Mouse (Mus musculus) bone marrow, adult 2 months (tissue): ENCODE measurements around the gene 1700017B05Rik. TPM values are rescaled to one million over a fixed set of nuclear protein-coding genes. Genes with fewer than 3 reads are reported as not detected.
"Not testable (repeated sequence)": the region's sequence is repeated elsewhere in the genome, so short reads cannot be mapped to it uniquely, and the experiment has no call there.

Experiments used
- H3K27ac ChIP-seq: fragments of 200-500 bp; 2 replicates; pipeline ENCODE4 v1.5.1; 2012; ENCODE audit warnings: low read depth, mild to moderate bottlenecking, control low read depth, inconsistent platforms, low read length; ENCODE audit not compliant: control insufficient read depth, poor library complexity, insufficient read depth
- H3K4me1 ChIP-seq: fragments of 200-500 bp; 2 replicates; pipeline ENCODE4 v1.6.1; 2011; ENCODE audit warnings: low read length; ENCODE audit not compliant: control insufficient read depth, insufficient read depth
- H3K4me3 ChIP-seq: fragments of 200-500 bp; replicated peaks from 2 replicates; pipeline ENCODE3; 2011; ENCODE audit warnings: mild to moderate bottlenecking, low read depth, low read length, control low read depth; ENCODE audit not compliant: control insufficient read depth
- CTCF ChIP-seq: fragments of 200-500 bp; IDR thresholded peaks from 2 replicates; pipeline ENCODE4 v1.5.1; 2011; ENCODE audit warnings: low read length, control low read depth; ENCODE audit not compliant: control insufficient read depth, insufficient read depth
- POLR2A ChIP-seq: fragments of 200-500 bp; IDR thresholded peaks from 2 replicates; pipeline ENCODE4 v1.6.1; 2011; ENCODE audit warnings: low read depth, mild to moderate bottlenecking, control low read depth, low read length, borderline replicate concordance; ENCODE audit not compliant: control insufficient read depth
- WGBS: fragments of 180-500 bp; shearing (Covaris S2); methylation state at CpG from one replicate; pipeline ENCODE4 v1.1.7; 2018; 5-methylcytosine and 5-hydroxymethylcytosine counted together
- polyA plus RNA-seq: library from polyadenylated mRNA; stranded (reverse); fragments of >200 nt; gene quantifications from 2 replicates; pipeline ENCODE4 v1.2.4, GENCODE M21; 2011; ENCODE audit warnings: low replicate concordance; ENCODE audit not compliant: missing spikeins, insufficient read depth, insufficient read length

1700017B05Rik gene
- polyA plus RNA-seq, 1 experiment = 34.4 TPM

DNA sequence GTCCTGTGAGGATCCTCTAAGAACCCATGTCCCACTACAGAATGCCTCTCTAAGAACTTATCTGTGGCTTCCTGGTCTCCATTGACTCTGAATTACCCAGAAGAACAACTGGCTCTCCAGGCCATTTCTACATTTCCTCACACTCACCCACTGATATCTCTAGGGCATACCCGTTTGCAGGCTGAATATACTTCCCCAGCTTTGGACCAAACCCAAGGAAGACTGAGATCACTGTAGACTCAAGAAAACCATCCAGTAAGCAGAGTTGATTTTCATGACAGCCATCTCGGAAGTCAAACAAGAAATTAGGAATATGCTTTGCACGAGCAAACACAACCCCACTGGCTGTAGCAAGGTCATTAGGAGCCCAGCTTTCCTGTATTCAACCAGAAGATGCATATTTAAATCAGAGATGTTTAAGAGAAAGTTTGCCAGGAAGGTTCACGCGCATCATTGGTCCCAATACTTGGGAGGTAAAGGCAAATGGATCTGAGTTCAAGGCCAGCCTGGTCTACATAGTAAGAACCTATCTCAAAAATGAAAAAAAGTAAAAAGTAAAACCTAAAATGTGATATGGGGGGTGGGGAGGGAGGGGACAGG, 30.0 kb downstream of the 1700017B05Rik start:
- Histone ChIP-seq H3K4me3 (no peak overlapping the region), H3K27ac (no peak overlapping the region), H3K4me1 (peaks cover 3% of the 10 kb centered on the region; the same call in 1 of the 2 replicates)
- 75% methylated on average over 5 of the region's 5 CpGs for WGBS
- TF ChIP-seq POLR2A (no peak), CTCF (no peak)

DNA sequence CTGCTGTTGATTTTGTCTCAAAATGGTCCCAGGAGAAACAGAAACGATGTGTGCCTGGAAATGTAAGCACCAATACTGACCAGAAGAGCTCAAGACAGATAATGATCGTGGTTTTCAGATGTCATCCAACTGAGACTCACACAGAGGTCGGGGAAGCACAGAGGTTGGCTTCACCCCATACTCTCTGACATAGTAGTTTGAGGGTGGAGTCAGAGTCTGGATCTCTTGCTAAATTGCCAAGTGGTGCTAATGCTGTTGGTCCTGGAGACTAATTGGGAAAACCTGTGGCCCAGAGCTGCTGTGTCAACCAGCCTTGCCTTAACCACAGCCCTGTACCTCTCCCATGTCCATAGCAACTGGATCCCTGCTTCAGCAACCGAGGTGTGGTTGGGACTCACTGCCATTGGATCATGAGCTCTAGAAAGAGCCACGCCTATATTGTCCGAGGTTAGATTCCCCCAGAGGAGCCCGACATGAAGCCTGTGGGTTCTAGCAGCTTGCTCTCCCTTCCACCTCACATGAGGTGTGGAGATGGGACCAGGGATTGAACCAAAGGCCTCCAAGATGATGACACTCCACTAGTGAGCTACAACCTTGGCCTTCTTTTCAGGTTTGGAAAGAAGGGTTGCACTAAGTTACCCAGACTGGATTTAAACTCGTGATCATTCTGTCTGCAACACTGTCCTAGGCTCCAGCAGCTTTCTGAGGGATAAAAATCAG, 30.7 kb downstream of the 1700017B05Rik start:
- Histone ChIP-seq H3K4me1 (peaks cover 3% of the 10 kb centered on the region; the same call in 1 of the 2 replicates), H3K4me3 (no peak overlapping the region), H3K27ac (peak overlapping the region; percentile 3; the same call in 1 of the 2 replicates)
- 53% methylated on average over 8 of the region's 8 CpGs for WGBS
- TF ChIP-seq POLR2A = no peak
- TF ChIP-seq CTCF = no peak

DNA sequence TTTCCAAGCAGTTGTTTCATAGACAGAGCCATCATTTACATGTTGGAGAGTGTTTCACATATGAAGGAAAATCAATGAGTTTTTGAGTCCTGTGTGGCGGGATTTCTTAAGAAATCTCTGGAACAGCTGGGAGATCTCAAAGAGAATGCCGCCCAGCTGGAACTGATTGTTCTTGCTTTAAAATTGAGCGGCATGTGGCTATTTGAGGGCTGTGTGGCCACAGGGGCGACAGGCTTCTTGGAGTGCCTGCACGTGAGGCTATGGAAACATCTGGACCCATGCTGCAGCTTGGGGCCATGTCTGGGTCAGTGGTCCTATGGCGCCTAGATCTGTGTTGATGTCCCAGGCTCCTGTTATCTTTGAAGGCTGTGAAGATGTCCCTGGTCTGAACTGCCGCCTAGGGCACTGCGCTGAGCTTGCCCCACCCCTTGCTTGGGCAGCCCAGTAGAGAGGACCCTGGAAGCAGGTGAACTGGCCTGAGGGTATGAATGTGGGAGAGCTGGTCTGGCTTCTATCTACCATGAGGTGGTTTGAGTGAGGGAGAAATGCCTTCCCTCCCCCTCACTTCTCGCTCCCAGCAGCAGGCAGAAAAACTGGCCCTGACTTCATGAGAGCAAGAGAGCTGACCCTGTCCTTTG, 32.1 kb downstream of the 1700017B05Rik start:
- TF ChIP-seq CTCF (no peak), POLR2A (no peak)
- 88% methylated on average over 9 of the region's 9 CpGs for WGBS
- H3K4me1 ChIP-seq = peaks cover 3% of the 10 kb centered on the region; the same call in 1 of the 2 replicates
- H3K4me3 ChIP-seq = no peak overlapping the region
- H3K27ac ChIP-seq = no peak overlapping the region

DNA sequence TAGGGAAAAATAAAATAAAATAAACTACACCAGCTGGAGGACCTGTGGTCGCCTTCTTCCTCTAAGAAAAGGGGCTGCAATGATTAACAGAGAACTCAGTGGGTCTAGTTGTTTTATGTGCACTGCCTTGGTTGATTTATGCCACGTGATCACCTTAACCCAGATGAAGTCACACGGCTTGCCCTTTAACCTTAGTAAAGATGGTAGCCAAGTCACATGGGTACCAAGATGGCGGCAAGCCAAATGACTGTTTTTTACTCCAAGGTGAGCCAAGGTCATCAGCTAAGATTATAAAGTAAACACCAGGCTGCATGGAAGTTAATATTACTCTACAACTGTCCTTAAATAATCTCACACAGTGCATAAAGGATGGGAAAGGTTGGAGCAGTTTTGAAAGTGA, 32.7 kb downstream of the 1700017B05Rik start:
- Histone ChIP-seq H3K4me1 (peaks cover 3% of the 10 kb centered on the region; the same call in 1 of the 2 replicates), H3K27ac (no peak overlapping the region), H3K4me3 (no peak overlapping the region)
- no peak for TF ChIP-seq CTCF
- TF ChIP-seq POLR2A = no peak
- 85% methylated on average over 4 of the region's 4 CpGs for WGBS

DNA sequence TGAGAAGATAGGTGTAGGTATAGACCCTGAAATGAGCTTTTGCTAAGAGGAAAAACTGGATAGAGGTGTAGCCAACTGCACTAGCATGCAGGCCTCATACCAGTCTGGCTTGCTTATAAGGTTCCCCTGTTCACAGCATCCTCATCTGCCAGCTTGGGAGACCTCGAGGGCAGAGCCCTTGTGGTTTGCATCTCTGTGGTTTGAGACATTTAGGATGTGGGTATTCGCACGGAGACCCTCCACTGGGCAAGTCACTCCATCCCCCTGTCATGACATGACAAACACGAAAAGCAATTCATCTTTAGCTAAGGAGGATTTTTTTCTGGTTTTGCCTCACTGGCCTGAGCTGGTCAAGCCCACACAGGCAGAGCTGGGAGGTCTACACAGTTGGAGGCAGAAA, 34.2 kb downstream of the 1700017B05Rik start:
- Histone ChIP-seq H3K4me1 (no peaks in the 10 kb centered on the region; the same call in 1 of the 2 replicates), H3K4me3 (no peak overlapping the region), H3K27ac (no peak overlapping the region)
- 28% methylated on average over 4 of the region's 4 CpGs for WGBS
- TF ChIP-seq CTCF = no peak
- no peak for TF ChIP-seq POLR2A

DNA sequence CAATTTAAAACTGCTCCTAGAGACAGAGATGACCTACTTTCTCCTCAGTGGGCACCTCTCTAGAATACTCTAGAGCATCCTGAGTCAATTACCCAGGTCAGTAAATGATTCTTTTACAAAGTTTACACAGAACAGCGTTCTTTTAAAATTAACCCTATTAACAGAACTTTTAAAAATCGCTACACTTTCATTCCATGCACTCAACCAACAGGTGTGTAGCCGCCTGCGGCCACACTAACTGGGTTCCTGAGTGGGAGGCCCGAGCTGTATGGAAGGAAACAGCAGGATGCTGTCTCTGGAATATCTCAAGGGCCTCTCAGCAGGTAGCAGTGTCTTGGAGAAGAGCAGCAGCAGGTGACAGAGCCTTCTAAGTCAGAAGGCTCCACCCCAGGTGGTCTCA, 35.2 kb downstream of the 1700017B05Rik start:
- 82% methylated on average over 5 of the region's 5 CpGs for WGBS
- H3K4me1 ChIP-seq = no peaks in the 10 kb centered on the region; the same call in 1 of the 2 replicates
- TF ChIP-seq POLR2A (no peak), CTCF (no peak)
- no peak overlapping the region for H3K4me3 ChIP-seq
- no peak overlapping the region for H3K27ac ChIP-seq

DNA sequence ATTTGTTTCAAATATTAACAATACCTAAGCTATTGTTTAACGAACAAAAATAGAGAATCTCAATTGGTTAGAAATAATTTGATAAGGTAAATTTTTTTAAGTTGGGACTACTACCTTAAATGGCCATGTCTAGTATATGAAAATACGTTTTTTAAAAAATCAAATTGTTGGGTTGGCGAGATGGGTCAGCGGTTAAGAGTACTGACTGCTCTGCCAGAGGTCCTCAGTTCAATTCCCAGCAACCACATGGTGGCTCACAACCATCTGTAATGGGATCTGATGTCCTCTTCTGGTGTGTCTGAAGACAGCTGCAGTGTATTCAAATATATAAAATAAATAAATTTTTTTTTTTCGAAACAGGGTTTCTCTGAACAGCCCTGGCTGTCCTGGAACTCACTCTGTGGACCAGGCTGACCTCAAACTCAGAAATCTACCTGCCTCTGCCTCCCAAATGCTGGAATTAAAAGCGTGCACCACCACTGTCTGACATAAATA, 35.7 kb downstream of the 1700017B05Rik start:
- not testable (repeated sequence) for H3K4me1 ChIP-seq, H3K4me3 ChIP-seq, H3K27ac ChIP-seq
- 70% methylated on average over 6 of the region's 6 CpGs for WGBS

DNA sequence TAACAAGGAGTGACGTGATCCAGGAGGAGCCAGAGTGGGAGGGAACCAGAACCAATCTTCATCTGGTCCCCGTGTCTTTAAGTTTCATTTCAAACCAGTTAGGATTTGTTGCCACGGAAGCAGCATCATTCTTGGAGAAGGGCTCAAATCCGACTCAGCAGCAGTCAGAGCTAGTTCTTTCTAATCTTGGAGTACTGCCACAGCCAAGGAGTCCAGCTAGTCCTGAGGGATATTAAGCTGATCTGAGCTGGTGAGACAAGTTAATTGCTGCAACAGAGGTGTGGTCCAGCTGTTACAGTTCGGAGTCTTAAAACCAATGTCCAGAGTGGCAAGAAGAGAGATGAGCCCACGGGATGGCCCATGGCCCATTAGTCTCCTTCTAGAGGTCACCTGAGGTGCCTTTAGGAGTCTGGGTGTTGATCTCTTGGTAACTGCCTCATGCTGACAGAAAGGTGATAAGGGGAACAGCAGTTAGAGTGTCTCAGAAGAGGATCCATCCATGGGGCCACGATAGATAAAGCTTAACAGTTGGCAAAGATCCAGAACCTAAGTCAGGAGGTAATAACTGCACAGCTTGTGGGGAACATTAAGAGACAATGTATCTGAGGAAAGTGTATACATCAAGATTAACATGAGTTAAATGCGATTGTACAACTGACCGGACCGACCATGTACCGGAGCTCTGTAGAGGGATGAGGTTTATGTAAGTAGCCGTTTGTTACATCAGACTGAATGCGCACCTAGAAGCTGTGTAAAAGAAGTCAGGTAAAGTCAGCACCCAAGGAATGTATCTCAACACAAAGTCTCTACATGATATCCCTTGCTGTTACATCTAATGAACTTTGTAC, 36.4 kb downstream of the 1700017B05Rik start:
- Histone ChIP-seq H3K27ac (no peak overlapping the region), H3K4me1 (no peaks in the 10 kb centered on the region), H3K4me3 (no peak overlapping the region)
- no peak for TF ChIP-seq CTCF
- TF ChIP-seq POLR2A = no peak
- 57% methylated on average over 13 of the region's 13 CpGs for WGBS
